Mouse (Mus musculus): ENCODE results near the gene Ctse. TPM values are rescaled to one million over a fixed set of nuclear protein-coding genes. Genes with fewer than 3 reads are reported as not detected.

Gene Ctse
- total and polyA plus RNA-seq, 2 experiments from 2014 or later: 0.08 to 0.57 TPM

DNA sequence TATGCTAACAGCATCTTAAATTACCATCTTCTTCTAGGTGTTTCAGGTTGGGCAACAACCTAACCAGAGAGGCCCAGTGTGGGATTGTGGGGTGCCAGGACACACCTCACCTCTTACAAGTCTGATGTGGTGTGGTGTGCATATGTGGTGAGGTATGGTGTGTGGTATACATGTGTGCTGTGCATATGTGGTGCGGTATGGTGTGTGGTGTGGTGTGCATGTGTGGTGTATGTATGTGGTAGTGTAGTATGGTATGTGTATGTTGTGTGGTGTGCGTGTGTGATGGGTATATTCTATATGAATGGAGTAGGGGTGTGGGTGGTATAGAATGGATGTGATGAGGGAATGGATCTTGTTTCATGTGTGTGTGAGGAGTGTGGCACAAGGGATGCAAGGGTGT lies 49.6 kb downstream of the Ctse start:
- Histone ChIP-seq H3K4me3 (ENCODE audit: low read depth, low read length) (no peak overlapping the region), H3K9ac (no peak overlapping the region), H3K27me3 (ENCODE audit: insufficient read depth, low read length) (no peaks in the 10 kb centered on the region), H3K4me2 (ENCODE audit: low read depth) (no peak overlapping the region), H3K27ac (ENCODE audit: low read depth, low read length) (no peak overlapping the region), H3K4me1 (ENCODE audit: insufficient read depth) (no peaks in the 10 kb centered on the region), H3K36me3 (ENCODE audit: insufficient read depth) (no peaks in the 10 kb centered on the region), H3K9me3 (ENCODE audit: low read length) (no peaks in the 10 kb centered on the region)
- TF ChIP-seq CTCF (IDR thresholded peaks at IDR 0.05; ENCODE audit: low read depth): no peak
- 96% methylated on average over 2 of the region's 2 CpGs for WGBS
- DNase-seq (no peak), ATAC-seq (no peak)

DNA sequence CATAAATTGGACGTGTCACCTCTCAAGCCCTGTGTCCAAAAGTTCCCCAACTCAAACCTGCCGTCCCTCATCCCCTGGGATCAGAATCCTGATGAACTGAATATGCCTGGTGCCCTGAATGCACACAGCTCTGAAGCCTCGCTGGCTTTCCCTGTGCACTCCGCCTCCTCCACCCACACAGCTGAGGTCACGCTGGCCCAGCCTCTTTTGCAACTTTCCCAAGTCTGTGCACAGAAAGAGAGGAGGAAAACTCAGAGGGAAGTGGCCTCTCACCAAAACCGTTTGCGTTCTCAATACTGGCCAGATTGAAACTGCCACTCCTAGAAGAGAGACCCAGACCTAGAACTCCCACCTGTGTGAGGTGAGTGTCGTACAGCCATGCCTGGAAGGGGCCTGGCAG lies 50.4 kb downstream of the Ctse start, which contains the start of gene Rab7b:
Gene Rab7b (plus strand): TSS at position 221 of the 400 bp plus-strand sequence.
- DNase-seq: no peak
- H3K27ac ChIP-seq (ENCODE audit: low read depth, low read length): no peak within 1 kb of the TSS
- H3K4me1 ChIP-seq (ENCODE audit: insufficient read depth): no peaks in the 10 kb centered on the region
- no peaks in the 10 kb centered on the region for H3K9me3 ChIP-seq (ENCODE audit: low read length)
- ATAC-seq: no peak; the same call in 1 of the 2 replicates
- H3K27me3 ChIP-seq (ENCODE audit: insufficient read depth, low read length): no peaks in the 10 kb centered on the region
- TF ChIP-seq CTCF (IDR thresholded peaks at IDR 0.05; ENCODE audit: low read depth): no peak
- H3K4me3 ChIP-seq (ENCODE audit: low read depth, low read length): no peak within 1 kb of the TSS
- H3K36me3 ChIP-seq (ENCODE audit: insufficient read depth): no peaks in the 10 kb centered on the region
- H3K9ac ChIP-seq: no peak within 1 kb of the TSS
- H3K4me2 ChIP-seq (ENCODE audit: low read depth): no peak within 1 kb of the TSS
- WGBS: 68% methylated on average over 8 of the region's 8 CpGs

DNA sequence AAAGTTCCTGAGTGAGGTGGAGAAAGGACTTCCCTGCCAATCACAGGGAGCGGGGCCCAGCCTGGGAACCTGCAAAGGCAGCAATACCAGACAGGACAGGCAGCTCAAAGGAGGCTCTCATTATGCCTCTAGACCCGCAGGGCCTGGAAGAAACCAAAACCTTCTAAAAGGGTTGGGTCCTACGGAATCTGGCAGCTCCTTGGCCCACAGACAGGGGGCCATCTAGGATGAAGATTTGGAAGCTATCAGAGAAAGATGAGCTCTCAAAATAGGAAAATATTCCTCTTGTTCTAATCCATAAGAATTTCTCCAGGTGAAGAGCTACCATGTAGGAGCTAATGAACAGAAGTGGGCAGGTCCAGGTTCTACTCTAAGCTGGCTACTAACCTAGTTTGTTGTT lies 50.9 kb downstream of the Ctse start:
- Histone ChIP-seq H3K27ac (ENCODE audit: low read depth, low read length) (no peak overlapping the region), H3K9ac (no peak overlapping the region), H3K27me3 (ENCODE audit: insufficient read depth, low read length) (no peaks in the 10 kb centered on the region), H3K36me3 (ENCODE audit: insufficient read depth) (no peaks in the 10 kb centered on the region), H3K4me2 (ENCODE audit: low read depth) (no peak overlapping the region), H3K9me3 (ENCODE audit: low read length) (no peaks in the 10 kb centered on the region), H3K4me1 (ENCODE audit: insufficient read depth) (no peaks in the 10 kb centered on the region), H3K4me3 (ENCODE audit: low read depth, low read length) (no peak overlapping the region)
- no peak for TF ChIP-seq CTCF (IDR thresholded peaks at IDR 0.05; ENCODE audit: low read depth)
- DNase-seq (no peak), ATAC-seq (no peak)
- 60% methylated on average over 3 of the region's 3 CpGs for WGBS

DNA sequence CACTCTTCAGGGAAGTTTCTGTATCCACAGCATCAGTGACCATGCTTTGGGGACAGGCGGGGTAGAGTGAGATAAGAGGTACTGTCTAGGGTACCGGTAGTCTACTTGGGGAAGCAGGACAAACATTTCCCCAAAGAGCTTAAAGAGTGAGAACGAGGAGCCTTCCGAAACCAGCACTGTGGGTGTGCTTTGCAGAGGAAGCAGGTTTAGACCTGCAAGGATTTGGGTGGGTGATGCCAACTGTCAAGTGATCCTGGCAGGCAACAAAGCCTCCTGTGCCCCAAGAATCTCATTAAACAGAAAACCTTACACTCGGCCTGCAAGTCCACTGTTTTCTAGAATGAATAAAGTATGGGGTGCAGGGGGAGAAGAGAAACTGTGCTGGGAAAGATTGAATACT lies 51.8 kb downstream of the Ctse start:
- Histone ChIP-seq H3K4me3 (ENCODE audit: low read depth, low read length) (no peak overlapping the region), H3K9me3 (ENCODE audit: low read length) (no peaks in the 10 kb centered on the region), H3K36me3 (ENCODE audit: insufficient read depth) (no peaks in the 10 kb centered on the region), H3K27ac (ENCODE audit: low read depth, low read length) (no peak overlapping the region), H3K27me3 (ENCODE audit: insufficient read depth, low read length) (no peaks in the 10 kb centered on the region), H3K9ac (no peak overlapping the region), H3K4me2 (ENCODE audit: low read depth) (no peak overlapping the region), H3K4me1 (ENCODE audit: insufficient read depth) (no peaks in the 10 kb centered on the region)
- no peak for DNase-seq
- WGBS: 72% methylated on average over 5 of the region's 5 CpGs
- TF ChIP-seq CTCF (IDR thresholded peaks at IDR 0.05; ENCODE audit: low read depth): no peak
- no peak for ATAC-seq

GRCm38 (mm10) chr1:131690435-131690834 lies 52.3 kb downstream of the Ctse start:
- H3K4me1 ChIP-seq (ENCODE audit: insufficient read depth): no peaks in the 10 kb centered on the region
- ATAC-seq (no peak), DNase-seq (no peak)
- TF ChIP-seq CTCF (IDR thresholded peaks at IDR 0.05; ENCODE audit: low read depth): no peak
- no peaks in the 10 kb centered on the region for H3K9me3 ChIP-seq (ENCODE audit: low read length)
- no peak overlapping the region for H3K9ac ChIP-seq
- H3K27me3 ChIP-seq (ENCODE audit: insufficient read depth, low read length): no peaks in the 10 kb centered on the region
- H3K27ac ChIP-seq (ENCODE audit: low read depth, low read length): no peak overlapping the region
- WGBS: 72% methylated on average over 3 of the region's 3 CpGs
- H3K36me3 ChIP-seq (ENCODE audit: insufficient read depth): no peaks in the 10 kb centered on the region
- H3K4me2 ChIP-seq (ENCODE audit: low read depth): no peak overlapping the region
- no peak overlapping the region for H3K4me3 ChIP-seq (ENCODE audit: low read depth, low read length)

DNA sequence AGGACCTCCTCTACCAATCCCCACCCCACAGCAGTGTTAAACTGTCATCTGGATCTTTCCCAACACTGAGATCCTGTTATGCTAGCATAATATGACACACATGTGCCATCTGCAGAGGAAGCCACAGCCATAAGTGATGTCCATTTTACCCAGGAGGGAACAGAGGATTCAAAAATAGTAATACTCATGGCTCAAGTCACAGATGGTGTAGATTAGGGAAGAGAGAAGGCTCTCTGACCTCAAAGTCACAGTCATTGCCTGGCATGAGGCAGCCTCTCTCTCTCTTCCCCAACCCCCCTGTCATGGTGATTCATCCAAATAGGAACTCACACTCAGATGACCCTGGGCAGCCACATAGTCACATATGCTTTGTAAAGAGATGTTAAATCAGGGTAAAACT lies 53.2 kb downstream of the Ctse start:
- Histone ChIP-seq H3K9ac (no peak overlapping the region), H3K9me3 (ENCODE audit: low read length) (no peaks in the 10 kb centered on the region), H3K4me2 (ENCODE audit: low read depth) (no peak overlapping the region), H3K4me3 (ENCODE audit: low read depth, low read length) (no peak overlapping the region), H3K4me1 (ENCODE audit: insufficient read depth) (no peaks in the 10 kb centered on the region), H3K27ac (ENCODE audit: low read depth, low read length) (no peak overlapping the region), H3K36me3 (ENCODE audit: insufficient read depth) (no peaks in the 10 kb centered on the region), H3K27me3 (ENCODE audit: insufficient read depth, low read length) (no peaks in the 10 kb centered on the region)
- ATAC-seq (no peak), DNase-seq (no peak)
- no peak for TF ChIP-seq CTCF (IDR thresholded peaks at IDR 0.05; ENCODE audit: low read depth)

DNA sequence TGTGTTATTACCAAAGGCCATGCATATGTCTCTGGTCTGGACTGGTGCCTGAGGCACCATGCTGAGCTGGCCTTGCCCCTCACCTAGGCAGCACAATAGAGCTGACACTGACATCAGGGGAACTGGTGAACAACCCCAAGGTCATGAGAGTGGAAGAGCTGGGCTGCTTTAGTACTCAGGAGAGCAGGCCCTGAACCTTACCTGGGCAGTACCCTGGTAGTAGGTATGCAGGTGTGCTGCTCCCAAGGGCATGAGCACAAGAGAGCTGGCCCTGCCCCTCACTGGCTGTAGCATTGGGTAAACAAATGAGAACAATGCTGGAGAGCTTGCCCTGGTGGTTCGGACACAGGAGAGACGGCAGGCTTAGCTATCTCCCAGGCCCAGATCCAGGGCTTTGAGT lies 57.2 kb downstream of the Ctse start:
- ATAC-seq (no peak), DNase-seq (no peak)
- Histone ChIP-seq H3K36me3 (ENCODE audit: insufficient read depth) (no peaks in the 10 kb centered on the region), H3K4me3 (ENCODE audit: low read depth, low read length) (no peak overlapping the region), H3K9me3 (ENCODE audit: low read length) (no peaks in the 10 kb centered on the region), H3K4me2 (ENCODE audit: low read depth) (no peak overlapping the region), H3K4me1 (ENCODE audit: insufficient read depth) (no peaks in the 10 kb centered on the region), H3K9ac (no peak overlapping the region), H3K27ac (ENCODE audit: low read depth, low read length) (no peak overlapping the region), H3K27me3 (ENCODE audit: insufficient read depth, low read length) (no peaks in the 10 kb centered on the region)
- 96% methylated on average over 2 of the region's 2 CpGs for WGBS
- no peak for TF ChIP-seq CTCF (IDR thresholded peaks at IDR 0.05; ENCODE audit: low read depth)

GRCm38 (mm10) chr1:131696325-131696724 lies 58.2 kb downstream of the Ctse start:
- ATAC-seq (no peak), DNase-seq (no peak)
- WGBS: 50% methylated on average over 4 of the region's 4 CpGs
- Histone ChIP-seq H3K9me3 (ENCODE audit: low read length) (no peaks in the 10 kb centered on the region), H3K27ac (ENCODE audit: low read depth, low read length) (no peak overlapping the region), H3K36me3 (ENCODE audit: insufficient read depth) (no peaks in the 10 kb centered on the region), H3K4me2 (ENCODE audit: low read depth) (no peak overlapping the region), H3K27me3 (ENCODE audit: insufficient read depth, low read length) (no peaks in the 10 kb centered on the region), H3K4me3 (ENCODE audit: low read depth, low read length) (no peak overlapping the region), H3K4me1 (ENCODE audit: insufficient read depth) (no peaks in the 10 kb centered on the region), H3K9ac (no peak overlapping the region)
- TF ChIP-seq CTCF (IDR thresholded peaks at IDR 0.05; ENCODE audit: low read depth): no peak
